Mouse (Mus musculus): ENCODE data around the gene Pdlim3. TPM values are rescaled to one million over a fixed set of nuclear protein-coding genes. Genes with fewer than 3 reads are reported as not detected.
"Not testable (repeated sequence)": the region's sequence is repeated elsewhere in the genome, so short reads cannot be mapped to it uniquely, and the experiment has no call there.

Pdlim3 gene
- 1 to 10 TPM; 1.1 to 2.5 TPM for total RNA-seq (2021)
- long read RNA-seq, experiment 1, result 0 reads
- long read RNA-seq, experiment 2, partial matches to known transcripts, result 0 of 1 reads
- long read RNA-seq, experiment 2, other reads (novel, unspliced or antisense), result 0 of 1 reads

- no peak for DNase-seq (ENCODE audit: low spot score in 2 of 2)
Measured at GRCm38 (mm10) chr8:45885202-45885685, at the start of gene Pdlim3. TSS of gene Pdlim3 (plus strand) at chr8:45885461.

DNA sequence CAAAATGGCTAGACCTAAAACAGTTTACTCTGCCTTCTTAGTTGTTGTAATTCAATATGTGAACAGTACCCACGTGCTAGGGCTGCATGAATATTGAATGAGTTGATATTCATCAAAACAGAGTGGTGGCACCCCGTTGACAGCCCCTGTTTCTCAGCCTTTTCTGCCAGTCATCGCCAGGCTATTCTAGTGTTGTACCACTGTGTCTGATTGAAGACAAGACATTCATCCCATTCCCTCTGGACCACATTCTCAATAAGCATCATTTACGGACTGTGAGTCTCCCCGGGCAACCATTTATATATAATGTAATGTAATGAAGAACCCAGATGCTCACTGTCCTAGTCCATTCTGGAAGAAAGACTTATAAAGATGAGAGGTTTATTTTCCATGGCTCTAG lies 42.0 kb upstream of the Pdlim3 start:
- no peak for DNase-seq (ENCODE audit: low spot score in 2 of 2)

- DNase-seq (ENCODE audit: low spot score in 2 of 2), result no peak
Measured at GRCm38 (mm10) chr8:45844097-45844885, 41.0 kb upstream of the Pdlim3 start.

- no peak for DNase-seq (ENCODE audit: low spot score in 2 of 2)
Measured at GRCm38 (mm10) chr8:45844911-45845481, 40.3 kb upstream of the Pdlim3 start.

- no peak for DNase-seq (ENCODE audit: low spot score in 2 of 2)
Measured at GRCm38 (mm10) chr8:45845906-45846305, 39.4 kb upstream of the Pdlim3 start.

DNA sequence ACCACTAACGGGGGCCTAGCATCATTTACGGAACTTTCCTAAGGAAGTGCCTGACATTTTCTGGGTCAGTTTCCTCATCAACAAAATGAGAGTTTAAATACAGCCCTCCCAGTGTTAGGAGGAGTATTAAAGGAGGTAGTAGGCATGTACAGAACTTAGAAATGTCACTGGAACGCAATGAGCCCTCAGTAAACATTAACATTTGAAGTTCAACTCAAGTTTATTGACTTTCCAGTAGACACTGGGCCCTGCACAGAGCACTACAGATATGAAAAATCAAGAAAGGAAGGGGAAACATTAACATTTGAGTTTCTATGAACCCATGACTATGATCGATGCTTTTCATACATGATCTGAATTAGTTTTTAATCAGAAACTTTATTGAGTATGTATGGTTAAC lies 30.1 kb upstream of the Pdlim3 start:
- DNase-seq (ENCODE audit: low spot score in 2 of 2), result no peak

- DNase-seq (ENCODE audit: low spot score in 2 of 2), result no peak
Measured at GRCm38 (mm10) chr8:45857734-45858133, 27.5 kb upstream of the Pdlim3 start.

DNA sequence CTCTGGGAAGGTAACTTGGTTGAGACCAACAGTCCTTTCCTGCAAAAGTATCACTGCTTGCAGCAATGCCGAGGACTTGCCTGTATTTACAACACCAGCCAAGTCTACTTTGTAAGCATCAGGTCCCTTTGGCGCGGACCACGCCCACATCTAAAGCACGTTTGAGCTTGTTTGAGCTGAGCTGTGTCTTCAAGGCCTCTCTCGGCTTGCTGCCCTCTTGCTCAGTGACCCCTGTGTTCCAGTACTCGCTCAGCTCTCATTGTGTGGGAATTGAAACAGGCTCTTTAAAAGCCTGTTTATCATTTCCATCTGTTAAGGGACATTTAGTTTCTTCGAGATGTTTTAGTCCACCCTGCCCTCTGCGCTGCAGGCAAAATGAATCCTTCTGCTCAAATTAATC lies 26.9 kb upstream of the Pdlim3 start:
- no peak for DNase-seq (ENCODE audit: low spot score in 2 of 2)

DNA sequence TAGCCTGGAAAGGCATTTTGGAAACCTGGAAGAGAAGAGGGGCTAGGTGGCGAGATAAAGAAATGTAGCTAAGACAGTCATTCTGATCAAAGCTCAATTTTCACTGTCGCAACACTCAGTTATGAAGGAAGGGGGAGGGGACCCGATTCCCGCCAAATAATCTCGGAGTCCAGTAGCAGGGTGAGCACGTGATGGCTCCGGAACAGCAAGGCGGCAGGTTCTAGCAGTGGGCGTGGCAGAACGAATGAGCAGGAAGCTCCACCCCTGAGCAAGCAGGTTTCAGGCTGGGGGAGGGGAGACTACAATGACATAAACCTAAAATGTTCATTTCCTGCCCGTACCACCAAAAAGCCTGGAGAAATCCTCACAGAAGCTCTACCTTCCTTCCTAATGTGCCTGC lies 13.7 kb upstream of the Pdlim3 start:
- DNase-seq (ENCODE audit: low spot score in 2 of 2), result not testable (repeated sequence)

- no peak for DNase-seq (ENCODE audit: low spot score in 2 of 2)
Measured at GRCm38 (mm10) chr8:45872077-45872476, 13.2 kb upstream of the Pdlim3 start.

DNA sequence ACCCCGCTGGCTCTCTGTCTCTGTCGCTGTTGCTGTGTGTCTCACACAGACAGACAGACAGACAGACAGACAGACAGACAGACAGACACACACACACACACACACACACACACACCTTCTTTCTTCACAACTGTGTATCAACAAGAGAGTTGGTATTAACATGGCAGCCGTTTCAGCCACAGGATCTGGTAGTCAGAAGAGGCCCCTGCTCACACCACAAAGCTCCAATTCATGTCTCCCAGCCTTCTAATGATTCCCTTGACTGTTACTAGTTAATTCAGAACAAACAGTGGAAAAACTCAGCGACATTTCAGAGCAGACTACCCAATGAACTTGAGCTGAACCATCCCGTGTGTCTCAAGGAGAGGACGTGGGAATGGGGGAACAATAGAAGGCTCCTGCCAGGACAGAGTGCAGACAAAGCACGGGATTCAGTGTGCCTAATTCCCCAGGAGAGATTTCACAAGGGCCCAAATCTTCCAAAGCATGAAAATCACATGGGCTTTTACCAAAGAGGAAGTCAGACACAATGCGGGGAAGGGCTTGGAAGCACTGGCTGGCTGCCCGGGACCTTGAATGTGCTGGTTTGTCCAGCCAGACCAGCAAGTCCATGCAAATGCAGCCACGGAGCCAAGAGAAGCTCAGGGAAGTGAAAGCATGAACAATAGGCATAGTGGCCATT lies 10.2 kb upstream of the Pdlim3 start:
- DNase-seq (ENCODE audit: low spot score in 2 of 2), result peak; percentile 65 to 72

DNA sequence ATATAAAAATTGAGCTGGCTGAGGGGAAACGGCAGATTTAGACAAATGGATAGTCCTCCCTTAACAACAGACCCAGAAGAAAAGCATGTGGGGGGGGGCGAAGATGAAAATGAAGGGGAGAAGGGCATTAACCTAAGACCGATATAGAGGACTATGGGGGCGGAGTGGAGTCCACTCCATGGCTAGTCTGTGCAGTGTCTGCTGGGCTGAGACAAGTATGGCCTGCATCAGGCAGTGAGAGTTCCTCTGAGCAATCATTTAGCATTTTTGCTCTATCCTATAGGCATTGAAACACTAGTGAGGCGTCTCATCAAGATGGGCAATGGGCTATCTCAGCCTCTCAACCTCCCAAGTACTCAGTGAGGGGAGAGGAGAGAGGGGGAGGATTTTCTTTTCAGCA lies 8.9 kb upstream of the Pdlim3 start:
- DNase-seq (ENCODE audit: low spot score in 2 of 2), result no peak

DNA sequence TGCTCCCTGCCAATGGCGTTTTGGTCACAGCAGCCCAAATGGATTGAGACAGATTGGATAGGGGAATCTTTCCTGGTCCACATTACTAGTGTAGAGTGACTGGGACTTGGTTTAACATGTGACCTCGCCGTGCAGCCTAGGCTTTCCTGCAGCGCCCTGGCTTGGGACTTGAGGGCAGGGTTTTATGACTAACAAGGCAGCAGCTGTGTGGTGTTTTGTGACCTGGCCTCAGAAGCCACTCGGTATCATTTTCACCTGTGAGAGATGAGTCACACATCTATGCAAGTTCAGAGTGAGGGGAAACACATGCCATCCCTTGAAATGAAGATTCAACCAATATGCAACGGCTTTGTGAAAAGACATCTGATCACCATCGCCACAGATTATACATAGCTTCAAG lies 7.6 kb upstream of the Pdlim3 start:
- DNase-seq (ENCODE audit: low spot score in 2 of 2), result no peak

- DNase-seq (ENCODE audit: low spot score in 2 of 2), result no peak
Measured at GRCm38 (mm10) chr8:45880457-45880856, 4.8 kb upstream of the Pdlim3 start.

DNA sequence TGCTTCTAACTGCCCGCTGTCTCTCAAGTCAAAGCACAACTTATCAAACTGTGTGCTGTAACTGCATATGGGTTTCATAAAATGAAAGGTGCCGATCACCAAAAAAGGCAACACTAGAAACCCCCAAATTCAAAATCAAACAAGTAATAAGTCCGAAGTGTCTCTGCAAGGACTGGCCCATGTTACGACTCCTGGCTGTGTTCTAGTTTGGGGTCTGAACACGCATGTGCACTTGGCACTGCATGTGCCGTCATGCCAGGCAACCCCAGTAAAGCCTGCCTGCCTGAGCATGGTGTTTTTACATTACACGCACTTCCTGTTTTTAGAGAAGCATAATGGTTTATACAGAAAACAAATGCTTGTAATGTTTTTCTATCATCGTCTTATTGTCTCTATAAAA lies 3.5 kb upstream of the Pdlim3 start:
- no peak for DNase-seq (ENCODE audit: low spot score in 2 of 2)

DNA sequence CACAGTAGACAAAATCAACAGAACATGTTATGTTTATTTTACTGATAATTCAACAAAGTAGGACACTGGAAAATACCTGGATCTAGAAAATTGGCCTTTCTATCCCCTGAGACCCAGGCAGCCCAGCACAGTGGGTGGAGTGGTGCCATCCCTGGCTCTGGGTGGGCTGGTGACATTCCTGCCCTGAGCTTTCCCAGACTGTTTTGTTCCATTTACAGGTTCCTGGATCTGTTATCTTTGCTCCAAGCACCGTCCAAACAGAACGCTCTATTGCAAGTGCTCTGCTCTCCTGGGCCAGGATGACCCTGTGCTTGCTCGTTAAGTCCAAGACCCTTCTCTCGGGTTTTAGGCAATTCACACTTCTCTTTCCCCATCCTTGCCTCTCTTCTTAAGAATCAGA lies 1.5 kb upstream of the Pdlim3 start:
- no peak for DNase-seq (ENCODE audit: low spot score in 2 of 2)

GRCm38 (mm10) chr8:45884552-45884951 lies 709 bp upstream of the Pdlim3 start:
- DNase-seq (ENCODE audit: low spot score in 2 of 2), result peak in 1 of 2 experiments; percentile 8

- DNase-seq (ENCODE audit: low spot score in 2 of 2), result no peak
Measured at GRCm38 (mm10) chr8:45885775-45886174, 514 bp downstream of the Pdlim3 start.

- DNase-seq (ENCODE audit: low spot score in 2 of 2), result no peak
Measured at GRCm38 (mm10) chr8:45889737-45890136, 4.5 kb downstream of the Pdlim3 start.

- no peak for DNase-seq (ENCODE audit: low spot score in 2 of 2)
Measured at GRCm38 (mm10) chr8:45896590-45896989, 11.3 kb downstream of the Pdlim3 start.

DNA sequence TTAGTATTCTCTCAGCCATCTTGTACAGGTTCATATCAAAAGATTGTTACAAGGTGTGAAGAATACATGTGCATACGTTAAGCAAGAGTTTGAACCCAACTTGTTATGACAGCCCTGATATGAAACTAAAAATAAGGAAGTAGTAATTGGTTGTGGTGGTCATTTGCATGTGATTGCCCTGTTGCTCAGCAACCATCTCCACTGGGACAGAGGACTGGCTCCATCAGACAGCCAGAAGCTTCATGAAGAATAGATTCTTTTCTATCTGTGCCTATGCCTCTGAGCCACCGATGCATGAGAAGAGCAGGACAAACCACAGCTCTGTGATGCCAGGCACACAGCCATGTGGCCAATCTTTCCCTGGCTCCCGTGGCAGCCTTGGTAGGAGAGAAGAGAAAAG lies 14.5 kb downstream of the Pdlim3 start:
- DNase-seq (ENCODE audit: low spot score in 2 of 2), result no peak

DNA sequence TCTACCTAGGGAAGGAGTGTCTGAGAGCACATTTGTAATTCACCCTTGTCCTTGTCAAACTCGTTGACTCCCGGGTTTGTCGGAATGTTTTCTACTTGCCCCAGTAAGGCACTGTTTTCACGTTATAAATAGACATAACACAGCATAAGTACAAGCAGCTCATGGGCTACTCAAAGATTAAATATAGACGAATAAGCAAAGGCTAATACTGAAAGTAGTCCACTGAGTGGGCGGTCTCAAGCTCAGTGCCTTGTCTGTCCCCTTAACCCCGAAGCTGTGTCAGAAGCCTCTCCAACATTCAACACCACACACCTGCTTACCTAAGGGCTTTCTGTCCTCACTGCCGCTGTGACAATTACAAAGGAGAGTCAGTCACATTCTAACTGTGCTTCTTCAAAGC lies 16.4 kb downstream of the Pdlim3 start:
- DNase-seq (ENCODE audit: low spot score in 2 of 2), result no peak
